Comparison of ENCODE assay signal across 25 mouse cellular contexts in the genomic region with DNA sequence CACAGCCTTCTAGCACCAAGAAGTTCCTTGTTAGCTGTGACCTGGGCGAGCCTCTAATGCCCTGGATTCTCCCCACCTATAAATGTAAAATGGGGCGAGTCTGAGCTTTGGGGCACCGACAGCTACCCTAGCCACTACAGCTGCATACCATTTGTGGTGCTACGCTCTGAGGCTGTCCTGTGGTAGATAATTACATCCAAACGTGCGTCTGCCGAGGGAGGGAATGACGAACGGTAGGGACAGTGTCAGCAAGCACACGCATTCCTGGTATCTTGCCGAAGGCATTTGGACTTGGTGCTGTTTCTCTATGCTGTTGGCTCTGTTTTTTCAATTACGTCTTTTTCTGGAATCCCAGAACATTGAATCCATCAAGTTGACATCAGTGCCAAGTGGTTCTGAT.
"Had no signal": no experiment of that assay in that cellular context is flagged by ENCODE, and none has a peak within 500 bp of the region (broad histone marks: within the 10 kb centered on the region; RNA-seq: fewer than 3 reads in every experiment).

No protein-coding gene starts in this region.

- ATAC-seq: hindbrain, embryonic 16.5 days; inflammation-experienced regulatory T-cells, adult 6 months; intestine, embryonic 15.5 days; intestine, postnatal 0 days had no signal

- H3K27ac ChIP-seq: heart, adult 2 months; heart, embryonic 13.5 days; heart, embryonic 15.5 days; hindbrain, embryonic 10.5 days; hindbrain, embryonic 12.5 days; hindbrain, embryonic 14.5 days; intestine, embryonic 15.5 days; layer of hippocampus, adult 2 months; left cerebral cortex, adult 2 months; limb, embryonic 10.5 days; limb, embryonic 12.5 days; liver, embryonic 13.5 days had no signal

- H3K4me1 ChIP-seq: hindbrain, embryonic 12.5 days; intestine, embryonic 15.5 days; limb, embryonic 12.5 days had no signal

- DNase-seq: gastrocnemius, postnatal 25 days; heart, adult 2 months; heart, postnatal 4 days; kidney, adult 18-20 months; kidney, adult 8-10 months; kidney, postnatal 10 days; kidney, postnatal 25 days; kidney, postnatal 4 days; liver; liver, embryonic 13.5 days had no signal

- H3K4me3 ChIP-seq: heart, adult 2 months; heart, embryonic 13.5 days; heart, embryonic 15.5 days; hindbrain, embryonic 10.5 days; hindbrain, embryonic 12.5 days; intestine, embryonic 15.5 days; layer of hippocampus, adult 2 months; left cerebral cortex, adult 2 months; limb, embryonic 10.5 days; limb, embryonic 12.5 days; liver, embryonic 13.5 days had no signal

- H3K27me3 ChIP-seq: heart, embryonic 13.5 days; heart, embryonic 15.5 days; hindbrain, embryonic 12.5 days; intestine, embryonic 15.5 days; limb, embryonic 12.5 days; liver, embryonic 13.5 days had no signal

- H3K9me3 ChIP-seq: heart, embryonic 13.5 days; heart, embryonic 15.5 days; hindbrain, embryonic 10.5 days; hindbrain, embryonic 12.5 days; intestine, embryonic 15.5 days; limb, embryonic 10.5 days; limb, embryonic 12.5 days; liver, embryonic 13.5 days had no signal

- H3K9ac ChIP-seq: heart, embryonic 13.5 days; heart, embryonic 15.5 days; hindbrain, embryonic 12.5 days; hindbrain, embryonic 14.5 days; intestine, embryonic 15.5 days; limb, embryonic 12.5 days; liver, embryonic 13.5 days had no signal

- H3K4me2 ChIP-seq: heart, embryonic 11.5 days; heart, embryonic 13.5 days; heart, embryonic 15.5 days; hindbrain, embryonic 12.5 days; hindbrain, embryonic 14.5 days; intestine, embryonic 15.5 days; limb, embryonic 12.5 days; liver, embryonic 11.5 days; liver, embryonic 13.5 days had no signal

- H3K36me3 ChIP-seq: heart, embryonic 13.5 days; heart, embryonic 15.5 days; hindbrain, embryonic 10.5 days; hindbrain, embryonic 12.5 days; intestine, embryonic 15.5 days; limb, embryonic 10.5 days; limb, embryonic 12.5 days; liver, embryonic 13.5 days had no signal
